Mouse (Mus musculus) heart, postnatal 0 days (tissue): ENCODE results near the gene Gsap.

Source experiments
- CTCF ChIP-seq: IDR thresholded peaks from 2 replicates; pipeline ENCODE4 v1.5.1; 2016; ENCODE audit warnings: antibody characterized with exemption, control low read depth, low read depth
- EP300 ChIP-seq: IDR thresholded peaks from 2 replicates; pipeline ENCODE4 v1.6.1; 2016; ENCODE audit warnings: antibody characterized with exemption, low read depth

DNA sequence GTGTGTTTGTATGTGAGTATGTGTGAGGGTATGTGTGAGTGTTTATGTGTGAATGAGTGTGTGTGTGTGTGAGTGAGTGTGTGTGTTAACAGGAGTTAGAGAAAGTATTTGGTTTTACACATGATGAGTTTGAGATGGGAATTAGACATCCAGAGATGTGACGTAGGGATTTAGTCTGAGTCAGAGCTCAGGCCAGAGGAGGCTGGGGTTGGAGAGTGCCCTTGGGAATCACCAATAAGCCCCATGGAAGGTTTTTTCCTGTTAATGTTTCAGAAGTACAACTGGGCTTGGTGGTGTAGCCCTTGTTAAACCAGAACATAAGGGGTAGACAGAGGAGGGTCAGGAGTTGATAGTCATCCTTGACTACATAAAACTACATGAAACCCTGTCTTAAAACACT is 25.4 kb downstream of the Gsap start:
- no peak for TF ChIP-seq EP300
- no peak for TF ChIP-seq CTCF
